ENCODE assay signal across 8 mouse cellular contexts in genomic region chr7:130965909-130966365, GRCm38 (mm10). TPM values are rescaled to one million over a fixed set of nuclear protein-coding genes. Genes with fewer than 3 reads are reported as not detected.
DNase-seq lines count a peak whose midpoint lies in the region.

No protein-coding gene starts in this region.

- DNase-seq in layer of hippocampus, adult 11-12 months (ENCODE audit: low spot score) = peak; percentile 54
- no peak for DNase-seq in layer of hippocampus, postnatal 25 days (ENCODE audit: extremely low spot score in 1 of 2, low spot score in 1 of 2)
- peak; percentile 43 for DNase-seq in cerebellum, adult 8-10 months
- peak; percentile 77 for DNase-seq in gastrocnemius, postnatal 14 days
- peak; percentile 57 to 63 for DNase-seq in layer of hippocampus, adult 8-10 months (ENCODE audit: low spot score in 2 of 2)
- DNase-seq in right cerebral cortex, postnatal 14 days = peak; percentile 50
- no peak for DNase-seq in thymus, postnatal 4 days
- DNase-seq in adrenal gland, adult 18-20 months (ENCODE audit: low spot score in 2 of 2) = no peak

- intact Hi-C loops in gastrocnemius, postnatal 14 days (cut with DNase I; ENCODE audit: low total_unique reads) = no loop called here

RNA-seq across cellular contexts. Expression of gene Htra1, which starts 30.0 kb away (rescaled TPM):
- 100 to 1,000 TPM; 214 to 291 TPM for total RNA-seq in layer of hippocampus, postnatal 25 days (2021)
- 10 to 100 TPM; 65.3 to 77.2 TPM for total RNA-seq in gastrocnemius, postnatal 14 days (2021)
- 100 to 1,000 TPM; 184 to 219 (median 213) TPM for total RNA-seq in layer of hippocampus, adult 8-10 months (2022)
- 10 to 100 TPM; 31.8 to 79.5 TPM for total RNA-seq in adrenal gland, adult 18-20 months (2021)

Comparison
In these comparisons a context has a peak if more than half of its experiments do, and no peak if none do; other contexts are left out.
1. DNase-seq: peak in layer of hippocampus, adult 11-12 months (single experiment), cerebellum, adult 8-10 months (single experiment), gastrocnemius, postnatal 14 days (single experiment), layer of hippocampus, adult 8-10 months (2 of 2) and right cerebral cortex, postnatal 14 days (single experiment); none in layer of hippocampus, postnatal 25 days (0 of 2), thymus, postnatal 4 days (single experiment) and adrenal gland, adult 18-20 months (0 of 2).